Mouse (Mus musculus) erythroid progenitor cell, adult 5-6 weeks (primary cell): ENCODE data around the gene Tmem132a. TPM values are rescaled to one million over a fixed set of nuclear protein-coding genes. Genes with fewer than 3 reads are reported as not detected.

Experiments used
- total RNA-seq, 2 experiments: library from RNA; stranded (forward) in 1 of 2; stranded (reverse) in 1 of 2; fragments of 150-400 nt in 1 of 2; fragments of 186-747, 209-891 nt in 1 of 2; gene quantifications; 2 replicates each; pipeline versions ENCODE4 v1.2.3 to v1.2.4; 2015 to 2017; ENCODE audit warnings: low replicate concordance in 2 of 2

Gene Tmem132a
- total RNA-seq, 2 experiments from 2014 or later: not detected

Other genes with a start within 250 kb of the Tmem132a start
- not detected in 2 replicates for gene Vwce, start 235.7 kb downstream of the Tmem132a start, total RNA-seq (2015; ENCODE audit: low replicate concordance)
- 1.2 TPM in 1 of 2 replicates, not detected in the other for gene Vwce, start 235.7 kb downstream of the Tmem132a start, total RNA-seq (2017; ENCODE audit: low replicate concordance)
- not detected in 2 replicates for gene Pga5, start 191.9 kb downstream of the Tmem132a start, total RNA-seq (2015; ENCODE audit: low replicate concordance)
- gene Pga5, start 191.9 kb downstream of the Tmem132a start, total RNA-seq (2017; ENCODE audit: low replicate concordance): not detected in 2 replicates
- 10.8 and 26.0 TPM in 2 replicates for gene Vps37c, start 181.2 kb downstream of the Tmem132a start, total RNA-seq (2015; ENCODE audit: low replicate concordance)
- gene Vps37c, start 181.2 kb downstream of the Tmem132a start, total RNA-seq (2017; ENCODE audit: low replicate concordance): 3.3 and 6.0 TPM in 2 replicates
- 2.5 and 2.9 TPM in 2 replicates for gene Cd5, start 130.9 kb downstream of the Tmem132a start, total RNA-seq (2015; ENCODE audit: low replicate concordance)
- gene Cd5, start 130.9 kb downstream of the Tmem132a start, total RNA-seq (2017; ENCODE audit: low replicate concordance): 0.26 TPM in 1 of 2 replicates, not detected in the other
- 1.8 and 2.9 TPM in 2 replicates for gene Cd6, start 39.9 kb downstream of the Tmem132a start, total RNA-seq (2015; ENCODE audit: low replicate concordance)
- gene Cd6, start 39.9 kb downstream of the Tmem132a start, total RNA-seq (2017; ENCODE audit: low replicate concordance): 1.3 and 2.3 TPM in 2 replicates
- 1.8 and 3.8 TPM in 2 replicates for gene Slc15a3, start 30.2 kb downstream of the Tmem132a start, total RNA-seq (2015; ENCODE audit: low replicate concordance)
- 2.4 TPM in 1 of 2 replicates, not detected in the other for gene Slc15a3, start 30.2 kb downstream of the Tmem132a start, total RNA-seq (2017; ENCODE audit: low replicate concordance)
- 4.7 and 9.6 TPM in 2 replicates for gene Tmem109, start 12.1 kb upstream of the Tmem132a start, total RNA-seq (2015; ENCODE audit: low replicate concordance)
- 4.4 and 14.0 TPM in 2 replicates for gene Tmem109, start 12.1 kb upstream of the Tmem132a start, total RNA-seq (2017; ENCODE audit: low replicate concordance)
- 18.4 and 19.5 TPM in 2 replicates for gene Prpf19, start 25.3 kb upstream of the Tmem132a start, total RNA-seq (2015; ENCODE audit: low replicate concordance)
- gene Prpf19, start 25.3 kb upstream of the Tmem132a start, total RNA-seq (2017; ENCODE audit: low replicate concordance): 17.7 and 21.6 TPM in 2 replicates
- not detected in 2 replicates for gene Zp1, start 50.7 kb upstream of the Tmem132a start, total RNA-seq (2015; ENCODE audit: low replicate concordance)
- not detected in 2 replicates for gene Zp1, start 50.7 kb upstream of the Tmem132a start, total RNA-seq (2017; ENCODE audit: low replicate concordance)
- not detected in 2 replicates for gene Ptgdr2, start 67.2 kb upstream of the Tmem132a start, total RNA-seq (2015; ENCODE audit: low replicate concordance)
- gene Ptgdr2, start 67.2 kb upstream of the Tmem132a start, total RNA-seq (2017; ENCODE audit: low replicate concordance): not detected in 2 replicates
- gene Ccdc86, start 79.3 kb upstream of the Tmem132a start, total RNA-seq (2015; ENCODE audit: low replicate concordance): 2.5 and 6.3 TPM in 2 replicates
- 1.9 and 3.9 TPM in 2 replicates for gene Ccdc86, start 79.3 kb upstream of the Tmem132a start, total RNA-seq (2017; ENCODE audit: low replicate concordance)
- not detected in 2 replicates for gene Ms4a10, start 104.7 kb upstream of the Tmem132a start, total RNA-seq (2015; ENCODE audit: low replicate concordance)
- gene Ms4a10, start 104.7 kb upstream of the Tmem132a start, total RNA-seq (2017; ENCODE audit: low replicate concordance): not detected in 2 replicates
- not detected in 2 replicates for gene Ms4a15, start 123.3 kb upstream of the Tmem132a start, total RNA-seq (2015; ENCODE audit: low replicate concordance)
- not detected in 2 replicates for gene Ms4a15, start 123.3 kb upstream of the Tmem132a start, total RNA-seq (2017; ENCODE audit: low replicate concordance)
- not detected in 2 replicates for gene Ms4a18, start 148.1 kb upstream of the Tmem132a start, total RNA-seq (2015; ENCODE audit: low replicate concordance)
- gene Ms4a18, start 148.1 kb upstream of the Tmem132a start, total RNA-seq (2017; ENCODE audit: low replicate concordance): not detected in 2 replicates
- gene Ms4a8a, start 211.2 kb upstream of the Tmem132a start, total RNA-seq (2015; ENCODE audit: low replicate concordance): 1.4 and 3.4 TPM in 2 replicates
- gene Ms4a8a, start 211.2 kb upstream of the Tmem132a start, total RNA-seq (2017; ENCODE audit: low replicate concordance): not detected in 2 replicates